Mouse (Mus musculus) heart, embryonic 10.5 days (tissue): ENCODE measurements around the gene Coro1a. TPM values are rescaled to one million over a fixed set of nuclear protein-coding genes. Genes with fewer than 3 reads are reported as not detected.

Experiments used
- DNase-seq: peaks from one replicate; pipeline ENCODE4 v3.0.0-alpha.2; 2017; ENCODE audit warnings: low spot score
- H3K27ac ChIP-seq: fragments of 300-500 bp; sonication (generic); 2 replicates; pipeline ENCODE4 v1.5.1; 2016; ENCODE audit warnings: mild to moderate bottlenecking
- H3K27me3 ChIP-seq: fragments of 300-500 bp; sonication (generic); 2 replicates; pipeline ENCODE4 v1.6.1; 2016; ENCODE audit warnings: mild to moderate bottlenecking; ENCODE audit not compliant: poor library complexity, insufficient read depth, severe bottlenecking
- H3K36me3 ChIP-seq: fragments of 300-500 bp; sonication (generic); 2 replicates; pipeline ENCODE4 v1.6.1; 2016; ENCODE audit warnings: mild to moderate bottlenecking, moderate library complexity
- H3K4me1 ChIP-seq: fragments of 300-500 bp; sonication (generic); 2 replicates; pipeline ENCODE4 v1.6.1; 2016; ENCODE audit warnings: mild to moderate bottlenecking
- H3K4me3 ChIP-seq: fragments of 300-500 bp; sonication (generic); 2 replicates; pipeline ENCODE4 v1.5.1; 2016; ENCODE audit warnings: mild to moderate bottlenecking, moderate library complexity
- H3K9me3 ChIP-seq: fragments of 300-500 bp; sonication (generic); 2 replicates; pipeline ENCODE4 v1.6.1; 2016; ENCODE audit warnings: mild to moderate bottlenecking, moderate library complexity
- WGBS: fragments of 180-500 bp; shearing (Covaris S2); methylation state at CpG from one replicate; pipeline ENCODE4 v1.1.7; 2016; 5-methylcytosine and 5-hydroxymethylcytosine counted together
- polyA plus RNA-seq: library from polyadenylated mRNA; unstranded; fragments of >200 nt; fragmentation: Nextera tagmentation; extraction: Ambion mirVana; gene quantifications from 2 replicates; pipeline ENCODE4 v1.2.1, GENCODE M21; 2016

The Coro1a gene
- polyA plus RNA-seq, 1 experiment from 2014 or later = 21.7 TPM

DNA sequence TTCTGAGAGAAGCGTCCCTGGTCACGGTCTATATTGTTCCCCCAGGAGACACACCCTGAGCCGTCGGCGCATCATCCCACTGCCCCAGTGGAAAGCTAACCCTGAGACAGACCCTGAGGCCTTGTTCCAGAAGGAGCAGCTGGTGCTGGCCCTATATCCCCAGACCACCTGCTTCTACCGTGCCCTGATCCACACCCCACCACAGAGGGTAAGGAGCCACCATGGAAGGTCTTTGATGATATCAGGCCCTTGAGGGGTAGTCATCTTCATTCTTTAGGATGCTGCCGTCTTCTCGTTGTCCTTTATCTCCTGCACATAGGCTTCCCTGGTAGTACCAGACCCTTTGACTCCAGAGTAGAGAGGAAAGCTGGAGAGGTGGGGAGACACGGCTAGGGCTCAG, 35.5 kb downstream of the Coro1a start:
- no peak for DNase-seq
- 92% methylated on average over 9 of the region's 9 CpGs for WGBS
- H3K9me3 ChIP-seq = no peaks in the 10 kb centered on the region
- peaks cover 38% of the 10 kb centered on the region for H3K36me3 ChIP-seq
- no peak overlapping the region for H3K4me3 ChIP-seq
- H3K4me1 ChIP-seq = peaks cover 3% of the 10 kb centered on the region; the same call in 1 of the 2 replicates
- no peaks in the 10 kb centered on the region for H3K27me3 ChIP-seq
- no peak overlapping the region for H3K27ac ChIP-seq

DNA sequence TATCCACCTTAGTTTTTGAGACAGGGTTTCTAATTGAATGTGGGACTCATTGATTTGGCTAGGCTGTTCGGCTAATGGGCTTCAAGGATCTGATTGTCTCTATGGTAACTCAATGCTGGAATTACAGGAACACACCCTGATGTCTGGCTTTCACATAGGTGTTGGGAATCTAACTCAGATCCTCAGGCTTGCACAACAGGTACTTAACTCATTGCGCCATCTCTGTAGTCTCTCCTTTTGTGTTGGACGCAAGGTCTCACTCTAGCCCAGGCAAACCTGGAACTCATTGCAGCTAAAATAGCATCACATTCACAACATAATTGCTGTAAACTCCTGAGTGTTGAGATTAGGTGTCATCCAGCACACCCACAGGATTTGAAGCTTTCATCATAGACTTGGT, 37.4 kb downstream of the Coro1a start:
- H3K4me3 ChIP-seq = no peak overlapping the region
- WGBS = 85% methylated on average over 3 of the region's 3 CpGs
- peaks cover 51% of the 10 kb centered on the region for H3K36me3 ChIP-seq
- H3K4me1 ChIP-seq = no peaks in the 10 kb centered on the region
- H3K27me3 ChIP-seq = no peaks in the 10 kb centered on the region
- H3K27ac ChIP-seq = no peak overlapping the region
- H3K9me3 ChIP-seq = no peaks in the 10 kb centered on the region
- no peak for DNase-seq

DNA sequence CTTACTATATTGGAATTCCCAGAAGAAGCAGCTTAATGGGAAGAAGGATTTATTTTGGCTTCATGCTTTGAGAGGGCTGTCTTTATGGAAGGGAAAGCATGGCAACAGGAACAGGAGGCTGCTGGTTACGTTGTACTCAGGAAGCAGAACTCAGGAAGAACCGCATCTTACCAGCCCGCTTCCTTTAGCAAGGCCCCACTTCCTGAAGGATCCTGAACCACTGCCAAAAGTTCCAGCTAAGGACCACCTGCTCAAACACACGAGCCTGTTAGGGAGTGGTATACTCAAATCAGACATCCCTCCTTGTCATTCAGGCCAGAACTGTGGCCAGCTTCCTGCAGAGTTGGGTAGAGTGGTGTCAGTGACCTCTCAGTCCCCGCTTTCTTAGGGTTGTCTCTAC, 39.1 kb downstream of the Coro1a start:
- DNase-seq = no peak
- peak overlapping the region; percentile 59 for H3K27ac ChIP-seq
- no peaks in the 10 kb centered on the region for H3K27me3 ChIP-seq
- WGBS = 74% methylated on average over 5 of the region's 5 CpGs
- H3K4me3 ChIP-seq = no peak overlapping the region
- H3K36me3 ChIP-seq = peaks cover 55% of the 10 kb centered on the region
- H3K9me3 ChIP-seq = no peaks in the 10 kb centered on the region
- no peaks in the 10 kb centered on the region for H3K4me1 ChIP-seq

DNA sequence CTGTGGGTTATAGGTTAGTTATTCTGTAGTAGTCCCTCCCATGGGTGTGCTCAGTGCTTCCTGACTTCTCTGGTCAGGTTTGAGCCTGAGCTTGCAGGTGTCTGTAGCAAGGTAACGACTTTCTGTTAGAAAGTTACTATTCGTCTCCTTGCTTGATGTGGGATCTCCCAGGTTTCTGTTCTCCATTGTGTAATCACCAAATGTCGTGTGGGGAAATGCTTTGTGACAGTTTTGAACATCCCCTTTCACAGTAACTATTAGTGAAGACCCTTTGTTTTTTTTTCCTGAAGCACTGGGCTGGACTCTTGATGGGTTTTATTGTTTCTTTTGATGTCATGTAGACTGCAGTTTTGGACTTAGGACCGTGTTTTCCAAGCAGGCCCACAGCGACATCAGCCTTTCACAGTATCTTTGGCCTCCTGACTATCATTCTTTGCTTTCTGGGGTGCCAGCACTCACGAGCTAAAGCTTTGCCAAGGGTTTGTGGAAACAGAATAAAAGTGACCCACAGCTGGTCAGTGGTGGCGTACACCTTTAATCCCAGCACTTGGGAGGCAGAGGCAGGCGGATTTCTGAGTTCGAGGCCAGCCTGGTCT, 40.0 kb downstream of the Coro1a start:
- no peaks in the 10 kb centered on the region for H3K4me1 ChIP-seq
- no peak overlapping the region for H3K4me3 ChIP-seq
- H3K36me3 ChIP-seq = peaks cover 52% of the 10 kb centered on the region
- no peaks in the 10 kb centered on the region for H3K27me3 ChIP-seq
- no peaks in the 10 kb centered on the region for H3K9me3 ChIP-seq
- no peak overlapping the region for H3K27ac ChIP-seq
- 82% methylated on average over 9 of the region's 9 CpGs for WGBS
- no peak for DNase-seq

DNA sequence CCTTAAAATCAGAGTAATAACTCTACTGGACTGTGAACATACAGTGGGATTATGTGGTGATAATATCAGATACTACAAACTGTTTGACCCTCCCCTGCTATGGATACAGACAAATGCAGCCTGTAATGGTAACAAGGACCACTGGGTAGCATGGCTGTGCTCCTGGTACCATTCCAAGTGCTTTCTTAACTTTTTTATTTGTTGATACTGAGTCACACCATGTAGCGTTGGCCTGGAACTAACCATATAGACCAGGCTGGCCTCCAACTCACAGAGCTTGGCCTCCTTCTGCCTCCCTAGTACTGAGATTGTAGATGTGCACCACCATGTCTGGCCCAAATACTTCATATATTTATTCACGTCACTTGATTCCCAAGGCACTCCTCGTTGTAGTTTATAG, 42.3 kb downstream of the Coro1a start:
- Histone ChIP-seq H3K36me3 (peaks cover 37% of the 10 kb centered on the region), H3K27me3 (no peaks in the 10 kb centered on the region), H3K4me3 (no peak overlapping the region), H3K4me1 (no peaks in the 10 kb centered on the region), H3K9me3 (no peaks in the 10 kb centered on the region), H3K27ac (no peak overlapping the region)
- no peak for DNase-seq
- WGBS = 89% methylated on average over 3 of the region's 3 CpGs

DNA sequence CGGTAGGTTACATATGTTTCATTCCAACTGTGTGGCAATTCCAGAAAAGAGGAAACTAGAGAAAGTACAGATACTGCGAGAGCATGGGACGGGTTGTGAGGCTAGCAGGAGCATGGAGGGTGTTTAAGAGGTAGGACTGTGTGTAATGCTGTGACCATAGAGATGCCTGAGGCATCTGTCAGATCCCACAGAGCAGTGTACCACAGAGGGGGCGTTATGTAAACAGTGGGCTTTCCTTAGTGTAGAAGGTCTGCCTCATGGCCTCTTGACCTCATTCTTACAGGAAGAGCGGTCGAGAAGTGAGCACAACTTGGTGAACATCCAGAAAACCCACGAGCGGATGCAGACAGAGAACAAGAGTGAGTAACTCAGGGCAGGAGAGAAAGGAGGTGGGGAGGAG, 43.9 kb downstream of the Coro1a start:
- Histone ChIP-seq H3K27ac (no peak overlapping the region), H3K27me3 (no peaks in the 10 kb centered on the region), H3K36me3 (peaks cover 37% of the 10 kb centered on the region), H3K4me3 (no peak overlapping the region), H3K4me1 (no peaks in the 10 kb centered on the region), H3K9me3 (no peaks in the 10 kb centered on the region)
- DNase-seq = no peak
- WGBS = 66% methylated on average over 8 of the region's 8 CpGs

DNA sequence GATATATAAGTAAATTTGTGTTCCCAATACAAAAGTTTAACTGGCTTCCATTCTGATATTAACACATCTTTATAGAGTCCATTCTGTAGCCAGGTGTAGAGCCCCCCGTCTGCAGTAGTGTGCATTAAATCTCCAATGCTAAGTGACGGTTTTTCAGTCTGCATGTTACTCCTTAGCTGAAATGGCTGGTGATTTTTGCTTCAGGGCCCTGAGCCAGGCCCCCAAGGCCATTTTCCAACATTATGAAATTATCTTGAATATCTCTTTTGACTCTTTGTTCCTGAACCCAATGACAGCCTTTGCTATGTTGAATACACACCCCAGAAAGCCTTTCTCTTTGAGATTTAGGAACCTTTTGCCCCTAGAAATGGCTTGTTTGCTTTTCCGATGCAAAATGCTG, 47.8 kb downstream of the Coro1a start:
- Histone ChIP-seq H3K27me3 (no peaks in the 10 kb centered on the region), H3K4me3 (no peak overlapping the region), H3K4me1 (no peaks in the 10 kb centered on the region), H3K36me3 (peaks cover 18% of the 10 kb centered on the region), H3K9me3 (no peaks in the 10 kb centered on the region), H3K27ac (no peak overlapping the region)
- DNase-seq = no peak
- WGBS = 87% methylated on average over 3 of the region's 3 CpGs

DNA sequence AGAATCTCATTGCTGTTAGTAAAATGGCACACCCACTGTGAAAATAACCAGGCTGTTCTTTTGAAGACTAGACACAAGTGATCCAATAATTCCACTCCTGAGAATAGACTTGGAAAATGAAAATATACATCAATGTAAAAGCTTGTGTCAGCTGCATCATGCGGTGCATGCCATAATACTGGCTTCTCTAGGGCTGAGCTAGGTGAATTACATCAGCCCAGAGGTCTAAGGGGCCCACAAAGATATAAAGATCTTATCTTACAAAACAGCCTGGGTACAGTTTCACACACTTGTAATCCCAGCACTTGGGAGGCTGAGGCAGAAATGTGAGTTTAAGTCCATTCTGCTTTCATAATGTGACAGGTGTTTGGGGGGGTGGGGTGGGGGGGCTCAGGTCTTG, 50.1 kb downstream of the Coro1a start:
- Histone ChIP-seq H3K27ac (no peak overlapping the region), H3K4me3 (no peak overlapping the region), H3K27me3 (no peaks in the 10 kb centered on the region), H3K4me1 (no peaks in the 10 kb centered on the region), H3K36me3 (peaks cover 3% of the 10 kb centered on the region; the same call in 1 of the 2 replicates), H3K9me3 (no peaks in the 10 kb centered on the region)
- WGBS = 93% methylated on average over 1 of the region's 1 CpGs
- no peak for DNase-seq

DNA sequence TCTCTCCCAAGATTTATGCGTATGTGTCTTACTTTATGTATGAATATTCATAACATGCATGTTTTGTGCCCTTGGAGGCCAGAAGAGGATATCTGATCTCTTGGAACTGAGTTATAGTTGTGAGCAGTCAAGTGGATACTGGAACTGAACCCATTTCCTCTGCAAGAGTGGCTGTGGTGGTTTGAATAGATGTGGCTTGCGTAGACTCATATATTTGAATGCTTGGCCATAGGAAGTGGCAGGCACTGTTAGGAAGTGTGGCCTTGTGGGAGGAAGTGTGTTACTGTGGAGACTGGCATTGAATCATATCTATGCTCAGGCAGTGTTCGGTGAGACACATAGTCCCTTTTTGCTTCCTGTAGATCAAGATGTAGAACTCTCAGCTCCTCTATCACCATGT, 51.9 kb downstream of the Coro1a start:
- Histone ChIP-seq H3K27me3 (no peaks in the 10 kb centered on the region), H3K27ac (no peak overlapping the region), H3K36me3 (no peaks in the 10 kb centered on the region), H3K4me3 (no peak overlapping the region), H3K9me3 (no peaks in the 10 kb centered on the region), H3K4me1 (no peaks in the 10 kb centered on the region)
- DNase-seq = no peak
- WGBS = 86% methylated on average over 3 of the region's 3 CpGs

DNA sequence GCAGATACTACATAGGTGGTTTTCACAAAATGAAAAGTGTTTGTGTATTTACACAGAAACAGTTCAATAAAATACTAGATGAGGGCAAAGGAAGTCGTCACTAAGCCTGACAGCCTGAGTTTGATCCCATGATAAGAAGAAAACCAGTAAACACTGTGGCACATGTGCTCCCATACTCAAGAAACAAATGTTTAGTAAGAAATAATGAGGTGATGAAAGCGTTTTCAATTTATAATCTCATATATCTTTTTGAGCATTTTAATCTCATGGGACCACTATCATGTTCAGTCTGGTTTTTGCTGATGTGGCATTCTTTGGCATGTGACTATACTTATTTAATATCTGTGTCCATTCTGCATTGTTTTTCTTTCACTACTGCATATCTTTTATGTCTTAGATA, 53.6 kb downstream of the Coro1a start:
- Histone ChIP-seq H3K9me3 (no peaks in the 10 kb centered on the region), H3K27me3 (no peaks in the 10 kb centered on the region), H3K27ac (no peak overlapping the region), H3K36me3 (no peaks in the 10 kb centered on the region), H3K4me1 (peaks cover 11% of the 10 kb centered on the region), H3K4me3 (no peak overlapping the region)
- 77% methylated on average over 2 of the region's 2 CpGs for WGBS
- DNase-seq = no peak

DNA sequence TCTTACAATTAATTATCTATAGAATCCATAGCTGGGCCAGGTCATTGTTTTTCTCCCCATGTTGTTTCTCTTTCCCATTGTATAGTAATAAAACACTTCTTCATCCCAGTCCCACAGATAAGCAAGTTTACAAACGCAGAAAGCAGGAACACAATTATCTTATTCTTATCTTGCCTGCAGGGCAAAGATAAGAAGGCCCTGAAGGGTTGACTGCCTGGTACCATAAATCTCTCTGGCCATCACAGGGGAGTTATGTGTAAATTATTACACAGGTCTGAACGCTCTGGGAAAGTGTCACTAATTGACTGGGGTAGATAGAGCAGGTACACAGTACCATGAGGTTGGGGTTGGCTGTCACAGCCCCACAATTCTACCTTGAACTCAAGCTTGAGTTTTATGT, 56.7 kb downstream of the Coro1a start:
- no peaks in the 10 kb centered on the region for H3K36me3 ChIP-seq
- no peak overlapping the region for H3K4me3 ChIP-seq
- H3K4me1 ChIP-seq = peaks cover 11% of the 10 kb centered on the region
- no peak overlapping the region for H3K27ac ChIP-seq
- no peaks in the 10 kb centered on the region for H3K27me3 ChIP-seq
- WGBS = 44% methylated on average over 2 of the region's 2 CpGs
- no peak for DNase-seq
- no peaks in the 10 kb centered on the region for H3K9me3 ChIP-seq

Other genes with a start within 250 kb of the Coro1a start
- gene Atp2a1, start 244.7 kb downstream of the Coro1a start, polyA plus RNA-seq = 6.8 and 9.5 TPM in 2 replicates
- gene Sh2b1, start 232.4 kb downstream of the Coro1a start, polyA plus RNA-seq = 46.3 and 47.1 TPM in 2 replicates
- gene Tufm, start 220.4 kb downstream of the Coro1a start, polyA plus RNA-seq = 199 and 204 TPM in 2 replicates
- gene Atxn2l, start 204.3 kb downstream of the Coro1a start, polyA plus RNA-seq = 43.6 and 52.3 TPM in 2 replicates
- gene Eif3c, start 141.4 kb downstream of the Coro1a start, polyA plus RNA-seq = 155 and 179 TPM in 2 replicates
- gene Apobr, start 122.8 kb downstream of the Coro1a start, polyA plus RNA-seq = 0.18 and 0.23 TPM in 2 replicates
- gene Cln3, start 122.0 kb downstream of the Coro1a start, polyA plus RNA-seq = 19.8 and 23.3 TPM in 2 replicates
- not detected in 2 replicates for gene Il27, start 112.8 kb downstream of the Coro1a start, polyA plus RNA-seq
- 0.75 and 1.2 TPM in 2 replicates for gene Nupr1, start 76.9 kb downstream of the Coro1a start, polyA plus RNA-seq
- gene Sgf29, start 58.5 kb downstream of the Coro1a start, polyA plus RNA-seq = 36.6 and 44.3 TPM in 2 replicates
- 0.34 and 0.94 TPM in 2 replicates for gene Sult1a1, start 31.4 kb downstream of the Coro1a start, polyA plus RNA-seq
- 135 and 159 TPM in 2 replicates for gene Bola2, start 12.4 kb downstream of the Coro1a start, polyA plus RNA-seq
- 6.9 and 8.8 TPM in 2 replicates for gene Slx1b, start 12.0 kb downstream of the Coro1a start, polyA plus RNA-seq
- gene Mapk3, start 51.8 kb upstream of the Coro1a start, polyA plus RNA-seq = 59.6 and 69.8 TPM in 2 replicates
- 1.3 and 1.5 TPM in 2 replicates for gene Gdpd3, start 58.5 kb upstream of the Coro1a start, polyA plus RNA-seq
- 43.4 and 66.0 TPM in 2 replicates for gene Ypel3, start 69.2 kb upstream of the Coro1a start, polyA plus RNA-seq
- gene Tbx6, start 73.7 kb upstream of the Coro1a start, polyA plus RNA-seq = 0.23 and 0.53 TPM in 2 replicates
- 233 and 325 TPM in 2 replicates for gene Ppp4c, start 84.7 kb upstream of the Coro1a start, polyA plus RNA-seq
- gene Fam57b, start 89.9 kb upstream of the Coro1a start, polyA plus RNA-seq = 0.06 and 0.38 TPM in 2 replicates
- gene 4930451I11Rik, start 123.9 kb upstream of the Coro1a start, polyA plus RNA-seq = not detected in 2 replicates
- 0.28 and 0.64 TPM in 2 replicates for gene Doc2a, start 139.6 kb upstream of the Coro1a start, polyA plus RNA-seq
- gene Hirip3, start 154.2 kb upstream of the Coro1a start, polyA plus RNA-seq = 31.1 and 35.0 TPM in 2 replicates
- 79.1 and 92.0 TPM in 2 replicates for gene Ino80e, start 154.6 kb upstream of the Coro1a start, polyA plus RNA-seq
- 33.2 and 39.2 TPM in 2 replicates for gene Taok2, start 176.9 kb upstream of the Coro1a start, polyA plus RNA-seq
- 18.6 and 20.7 TPM in 2 replicates for gene Tmem219, start 215.1 kb upstream of the Coro1a start, polyA plus RNA-seq
- gene Kctd13, start 221.1 kb upstream of the Coro1a start, polyA plus RNA-seq = 15.5 and 21.3 TPM in 2 replicates
- not detected in 2 replicates for gene Asphd1, start 241.8 kb upstream of the Coro1a start, polyA plus RNA-seq
- gene Sez6l2, start 242.8 kb upstream of the Coro1a start, polyA plus RNA-seq = 0.15 and 0.35 TPM in 2 replicates